Mouse (Mus musculus) layer of hippocampus, postnatal 36 days (tissue): ENCODE measurements around the gene Hsf2. TPM values are rescaled to one million over a fixed set of nuclear protein-coding genes. Genes with fewer than 3 reads are reported as not detected.
"Not testable (repeated sequence)": the region's sequence is repeated elsewhere in the genome, so short reads cannot be mapped to it uniquely, and the experiment has no call there.

Experiments
- DNase-seq, 2 experiments: peaks; one replicate each; pipeline ENCODE4 v3.0.0; 2022
- total RNA-seq, 2 experiments: library from RNA; stranded (reverse); gene quantifications; 2 replicates each; pipeline ENCODE4 v1.2.3; 2021

Gene Hsf2
- total RNA-seq, 2 experiments from 2014 or later, result 32.2 to 33.4 TPM

DNA sequence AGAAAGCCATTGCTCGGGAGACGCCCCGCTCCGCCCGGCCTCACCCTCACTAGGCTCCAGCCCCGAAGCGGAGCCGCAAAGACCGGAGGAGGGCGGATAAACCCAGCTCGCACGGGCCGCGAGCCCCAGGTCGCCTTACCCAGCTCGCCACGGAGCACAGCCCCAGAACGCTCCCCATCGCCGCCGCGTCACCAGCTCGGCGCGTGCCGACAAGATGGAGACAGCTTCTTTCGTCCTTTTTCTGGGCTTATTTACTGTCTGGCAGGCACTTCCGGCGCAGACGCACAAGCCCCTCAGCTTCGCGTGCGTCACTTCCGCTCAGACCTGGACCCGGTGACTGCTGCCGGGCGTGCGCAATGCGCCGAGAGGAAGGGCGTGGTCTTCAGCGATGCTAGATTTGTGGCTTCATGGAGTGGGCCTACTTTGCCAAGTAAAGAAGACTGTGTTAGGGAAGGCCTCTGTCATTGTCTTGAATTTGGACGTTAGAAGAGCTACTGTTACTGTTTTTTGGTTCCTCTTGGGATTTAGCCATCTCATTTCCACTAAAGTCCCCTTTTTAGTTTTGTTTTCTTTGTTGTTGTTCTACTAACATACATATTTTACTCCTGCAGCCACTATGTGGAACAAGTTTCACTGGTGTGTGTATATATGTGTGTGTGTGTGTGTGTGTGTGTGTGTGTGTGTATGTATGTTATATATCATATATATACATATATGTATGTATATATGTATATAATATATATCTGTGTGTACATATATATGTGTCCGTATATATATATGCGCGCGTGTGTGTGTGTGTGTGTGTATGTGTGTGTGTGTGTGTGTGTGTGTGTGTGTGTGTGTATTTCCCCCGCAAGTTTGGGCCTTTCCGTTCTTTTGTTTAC is 46.3 kb downstream of the Hsf2 start, which contains the start of gene Serinc1:
TSS of gene Serinc1 (minus strand) at position 313 of the 884 bp plus-strand sequence.
- DNase-seq, result peak; percentile 94 to 95

DNA sequence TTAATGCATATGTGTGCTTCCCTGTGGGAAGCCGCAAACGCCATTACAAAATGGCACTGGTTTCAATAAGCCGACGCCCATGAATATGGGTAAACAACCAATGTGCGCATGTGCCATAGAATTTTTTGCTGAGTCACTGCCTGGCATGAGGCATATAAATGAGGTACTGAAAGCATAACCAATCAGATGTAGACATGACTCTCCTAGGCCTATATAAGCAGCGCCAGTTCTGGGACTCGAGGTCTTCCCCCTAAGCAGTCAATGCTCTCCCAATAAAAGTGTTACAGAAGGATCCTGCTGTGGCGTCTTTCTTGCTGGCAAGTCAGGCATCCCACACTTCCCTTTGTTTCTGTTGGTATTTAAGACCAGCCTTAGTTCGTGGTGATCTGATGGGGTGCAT is 57.7 kb downstream of the Hsf2 start:
- DNase-seq, result not testable (repeated sequence)

DNA sequence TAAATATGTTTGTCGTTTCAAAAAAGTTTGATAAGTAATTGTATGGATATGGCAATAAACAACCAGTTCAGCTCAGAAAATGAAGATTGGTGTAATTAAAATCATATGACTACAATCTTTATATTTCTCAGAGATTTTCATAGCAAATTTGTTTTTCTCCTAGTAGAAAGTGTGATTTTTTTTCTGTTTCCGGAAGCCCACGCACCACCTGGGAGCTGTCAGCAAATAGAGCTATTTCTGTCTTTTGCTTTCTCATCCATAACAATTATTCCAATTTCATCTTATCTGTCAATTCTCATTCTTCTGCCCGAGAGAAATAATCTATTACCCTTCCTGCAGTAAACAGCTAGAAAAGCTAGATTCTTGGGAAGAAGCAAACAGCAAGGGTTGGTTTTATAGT is 63.4 kb downstream of the Hsf2 start:
- peak; percentile 42 to 59 for DNase-seq

DNA sequence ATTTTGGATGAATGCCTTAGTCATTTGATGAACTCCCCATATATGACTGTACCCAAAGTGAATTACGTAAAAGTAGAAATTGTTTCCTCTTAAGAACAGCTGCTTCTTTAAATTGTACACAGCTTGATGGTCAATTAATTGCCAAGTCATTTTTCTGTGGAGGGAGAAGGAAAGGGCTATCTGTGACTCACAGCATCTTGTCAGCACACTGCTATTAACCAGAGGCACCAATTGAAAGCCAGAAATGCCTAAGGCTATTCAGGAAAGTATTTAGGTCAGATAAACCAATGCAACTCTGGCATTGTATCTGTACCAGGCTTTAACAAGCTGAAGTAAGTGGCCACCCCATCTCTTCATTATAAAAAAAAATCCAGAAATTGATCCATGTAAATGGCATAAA is 67.5 kb downstream of the Hsf2 start:
- DNase-seq, result no peak

DNA sequence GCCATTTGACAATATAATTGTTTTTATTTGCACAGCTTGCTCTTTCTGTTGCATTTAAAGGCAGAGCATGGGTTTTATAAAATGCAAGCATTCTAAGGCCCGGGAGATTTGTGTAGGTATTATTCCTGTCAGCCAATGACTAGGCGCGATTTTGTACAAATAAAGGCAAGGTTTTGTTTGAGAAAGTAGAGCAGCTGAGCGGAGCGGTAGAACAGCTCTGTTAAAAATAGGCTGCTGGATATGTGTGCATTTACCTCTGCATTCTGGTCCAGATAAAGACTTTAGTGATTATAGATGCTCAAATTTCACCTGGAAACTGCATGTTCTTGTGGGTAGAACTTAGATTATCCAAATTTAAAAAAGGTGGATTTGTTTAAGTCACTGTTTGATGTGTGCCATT is 71.4 kb downstream of the Hsf2 start:
- DNase-seq, result no peak

Other genes with a start within 250 kb of the Hsf2 start
- gene Serinc1, start 46.1 kb downstream of the Hsf2 start, total RNA-seq, result 1,000 to 10,000 TPM in 1 of 2 experiments, 100 to 1,000 TPM in 1; 905 to 1,006 TPM
- 10 to 100 TPM; 13.1 to 13.8 TPM for gene Pkib, start 145.6 kb downstream of the Hsf2 start, total RNA-seq